Mouse (Mus musculus) forebrain, embryonic 11.5 days (tissue): ENCODE measurements around the gene Abca3. TPM values are rescaled to one million over a fixed set of nuclear protein-coding genes. Genes with fewer than 3 reads are reported as not detected.

Source experiments
- ATAC-seq: fragments of 200-750 bp; cut with Nextera tagmentation; replicated peaks from 2 replicates; pipeline ENCODE4 v1.8.0; 2017; ENCODE audit warnings: moderate TSS enrichment; ENCODE audit not compliant: low FRiP score
- DNase-seq: peaks from one replicate; pipeline ENCODE4 v3.0.0-alpha.2; 2017; ENCODE audit warnings: low spot score
- H3K27ac ChIP-seq: fragments of 300-500 bp; sonication (generic); 2 replicates; pipeline ENCODE4 v1.5.1; 2014; ENCODE audit warnings: low read depth, low read length
- H3K27me3 ChIP-seq: fragments of 300-500 bp; sonication (generic); 2 replicates; pipeline ENCODE4 v1.6.1; 2014; ENCODE audit warnings: mild to moderate bottlenecking, low read length, mixed read lengths; ENCODE audit not compliant: control insufficient read depth, insufficient read depth
- H3K36me3 ChIP-seq: fragments of 300-500 bp; sonication (generic); 2 replicates; pipeline ENCODE4 v1.6.1; 2014; ENCODE audit warnings: mild to moderate bottlenecking, low read length, moderate library complexity, mixed read lengths; ENCODE audit not compliant: control insufficient read depth, insufficient read depth
- H3K4me1 ChIP-seq: fragments of 300-500 bp; sonication (generic); replicated peaks from 2 replicates; pipeline ENCODE4 v1.6.1; 2014; ENCODE audit warnings: low read length, mixed read lengths; ENCODE audit not compliant: control insufficient read depth, insufficient read depth
- H3K4me2 ChIP-seq: fragments of 300-500 bp; sonication (generic); 2 replicates; pipeline ENCODE4 v1.6.1; 2014; ENCODE audit warnings: low read depth, mild to moderate bottlenecking, low read length, moderate library complexity, mixed read lengths; ENCODE audit not compliant: severe bottlenecking
- H3K4me3 ChIP-seq: fragments of 300-500 bp; sonication (generic); 2 replicates; pipeline ENCODE4 v1.5.1; 2014; ENCODE audit warnings: low read depth, low read length
- H3K9ac ChIP-seq: fragments of 300-500 bp; sonication (generic); 2 replicates; pipeline ENCODE4 v1.6.1; 2014; ENCODE audit warnings: low read length
- H3K9me3 ChIP-seq: fragments of 300-500 bp; sonication (generic); 2 replicates; pipeline ENCODE4 v1.6.1; 2016; ENCODE audit warnings: low read length, mixed read lengths; ENCODE audit not compliant: control insufficient read depth
- WGBS: fragments of 180-500 bp; shearing (Covaris S2); extraction: QIAGEN DNeasy Blood & Tissue Kit; methylation state at CpG from one replicate; pipeline ENCODE4 v1.1.7; 2014; 5-methylcytosine and 5-hydroxymethylcytosine counted together
- polyA plus RNA-seq: library from polyadenylated mRNA; unstranded; fragments of >200 nt; fragmentation: Nextera tagmentation; extraction: Ambion mirVana; gene quantifications from 2 replicates; pipeline ENCODE4 v1.2.1, GENCODE M21; 2014

Abca3 gene
- polyA plus RNA-seq, 1 experiment from 2014 or later, result 14.6 TPM

- peaks cover 4% of the 10 kb centered on the region; the same call in 1 of the 2 replicates for H3K4me1 ChIP-seq
- H3K9ac ChIP-seq, result peak within 1 kb of the TSS; percentile 78
- WGBS, result 4% methylated on average over 42 of the region's 42 CpGs
- H3K9me3 ChIP-seq, result no peaks in the 10 kb centered on the region
- no peak within 1 kb of the TSS for H3K27ac ChIP-seq
- H3K4me3 ChIP-seq, result peak within 1 kb of the TSS; percentile 74
- ATAC-seq (no peak), DNase-seq (peak; percentile 67)
- no peaks in the 10 kb centered on the region for H3K36me3 ChIP-seq
- H3K27me3 ChIP-seq, result peaks cover 8% of the 10 kb centered on the region
- peak within 1 kb of the TSS; percentile 96 for H3K4me2 ChIP-seq
Observed at GRCm38 (mm10) chr17:24350926-24351759, 607 bp upstream of the Abca3 start, which contains the start of gene Abca17. Abca17 (minus strand) TSS chr17:24351068.

GRCm38 (mm10) chr17:24352370-24353194, 832 bp downstream of the Abca3 start:
- Histone ChIP-seq H3K27me3 (peaks cover 8% of the 10 kb centered on the region), H3K36me3 (no peaks in the 10 kb centered on the region), H3K4me3 (peak overlapping the region; percentile 74), H3K4me1 (peaks cover 4% of the 10 kb centered on the region; the same call in 1 of the 2 replicates), H3K9me3 (no peaks in the 10 kb centered on the region), H3K27ac (no peak overlapping the region), H3K9ac (peak overlapping the region; percentile 78), H3K4me2 (peak overlapping the region; percentile 96)
- ATAC-seq, result peak; percentile 48
- WGBS, result 1% methylated on average over 36 of the region's 36 CpGs
- DNase-seq, result no peak

- ATAC-seq, result no peak
- H3K4me3 ChIP-seq, result no peak overlapping the region
- H3K4me1 ChIP-seq, result peaks cover 4% of the 10 kb centered on the region; the same call in 1 of the 2 replicates
- H3K4me2 ChIP-seq, result no peak overlapping the region
- H3K27me3 ChIP-seq, result peaks cover 8% of the 10 kb centered on the region
- no peaks in the 10 kb centered on the region for H3K9me3 ChIP-seq
- H3K36me3 ChIP-seq, result no peaks in the 10 kb centered on the region
- DNase-seq, result no peak
- WGBS, result 80% methylated on average over 3 of the region's 3 CpGs
- H3K9ac ChIP-seq, result no peak overlapping the region
- no peak overlapping the region for H3K27ac ChIP-seq
Observed at GRCm38 (mm10) chr17:24353960-24354359, 2.2 kb downstream of the Abca3 start.

GRCm38 (mm10) chr17:24355284-24355683, 3.5 kb downstream of the Abca3 start:
- H3K4me1 ChIP-seq, result peaks cover 4% of the 10 kb centered on the region; the same call in 1 of the 2 replicates
- no peak overlapping the region for H3K9ac ChIP-seq
- DNase-seq (no peak), ATAC-seq (no peak)
- no peak overlapping the region for H3K4me2 ChIP-seq
- H3K27ac ChIP-seq, result no peak overlapping the region
- H3K9me3 ChIP-seq, result no peaks in the 10 kb centered on the region
- H3K27me3 ChIP-seq, result peaks cover 8% of the 10 kb centered on the region
- no peak overlapping the region for H3K4me3 ChIP-seq
- WGBS, result 88% methylated on average over 8 of the region's 8 CpGs
- no peaks in the 10 kb centered on the region for H3K36me3 ChIP-seq

GRCm38 (mm10) chr17:24359006-24359405, 7.3 kb downstream of the Abca3 start:
- H3K4me1 ChIP-seq, result no peaks in the 10 kb centered on the region
- DNase-seq, result no peak
- no peak for ATAC-seq
- no peaks in the 10 kb centered on the region for H3K27me3 ChIP-seq
- H3K9me3 ChIP-seq, result no peaks in the 10 kb centered on the region
- H3K9ac ChIP-seq, result no peak overlapping the region
- no peaks in the 10 kb centered on the region for H3K36me3 ChIP-seq
- H3K27ac ChIP-seq, result no peak overlapping the region
- WGBS, result 95% methylated on average over 8 of the region's 8 CpGs
- no peak overlapping the region for H3K4me3 ChIP-seq
- no peak overlapping the region for H3K4me2 ChIP-seq

GRCm38 (mm10) chr17:24359903-24360302, 8.2 kb downstream of the Abca3 start:
- no peaks in the 10 kb centered on the region for H3K4me1 ChIP-seq
- ATAC-seq (no peak), DNase-seq (no peak)
- no peak overlapping the region for H3K27ac ChIP-seq
- H3K27me3 ChIP-seq, result no peaks in the 10 kb centered on the region
- no peaks in the 10 kb centered on the region for H3K36me3 ChIP-seq
- no peak overlapping the region for H3K9ac ChIP-seq
- no peaks in the 10 kb centered on the region for H3K9me3 ChIP-seq
- H3K4me2 ChIP-seq, result no peak overlapping the region
- WGBS, result 81% methylated on average over 2 of the region's 2 CpGs
- no peak overlapping the region for H3K4me3 ChIP-seq

- no peaks in the 10 kb centered on the region for H3K4me1 ChIP-seq
- H3K4me3 ChIP-seq, result no peak overlapping the region
- H3K27me3 ChIP-seq, result no peaks in the 10 kb centered on the region
- no peak overlapping the region for H3K9ac ChIP-seq
- H3K36me3 ChIP-seq, result no peaks in the 10 kb centered on the region
- DNase-seq (no peak), ATAC-seq (no peak)
- 88% methylated on average over 8 of the region's 8 CpGs for WGBS
- no peak overlapping the region for H3K4me2 ChIP-seq
- no peaks in the 10 kb centered on the region for H3K9me3 ChIP-seq
- H3K27ac ChIP-seq, result no peak overlapping the region
Observed at GRCm38 (mm10) chr17:24360841-24361240, 9.1 kb downstream of the Abca3 start.

GRCm38 (mm10) chr17:24361291-24361690, 9.5 kb downstream of the Abca3 start:
- H3K9ac ChIP-seq, result no peak overlapping the region
- H3K36me3 ChIP-seq, result no peaks in the 10 kb centered on the region
- no peak for ATAC-seq
- H3K4me3 ChIP-seq, result no peak overlapping the region
- no peak overlapping the region for H3K4me2 ChIP-seq
- no peaks in the 10 kb centered on the region for H3K9me3 ChIP-seq
- H3K27me3 ChIP-seq, result no peaks in the 10 kb centered on the region
- H3K4me1 ChIP-seq, result no peaks in the 10 kb centered on the region
- no peak overlapping the region for H3K27ac ChIP-seq
- DNase-seq, result no peak
- 91% methylated on average over 5 of the region's 5 CpGs for WGBS
